In genomic region chr16:52032376-52033330, GRCm38 (mm10) we compare ENCODE assay signal across 8 mouse cellular contexts. TPM values are rescaled to one million over a fixed set of nuclear protein-coding genes. Genes with fewer than 3 reads are reported as not detected.
DNase-seq lines count a peak whose midpoint lies in the region.

No protein-coding gene starts in this region.

- intact Hi-C loops in left cerebral cortex, postnatal 14 days (cut with DNase I) = loop anchor here (5.0 kb wide), 1 partner anchor 715 kb away; no protein-coding TSS in a partner anchor

- peak; percentile 18 for DNase-seq in adrenal gland, postnatal 14 days
- no peak for DNase-seq in adrenal gland, adult 2 months
- peak; percentile 22 for DNase-seq in right cerebral cortex, postnatal 4 days
- no peak for DNase-seq in right cerebral cortex, adult 18-20 months
- peak; percentile 55 for DNase-seq in induced T-regulatory cell, adult 2 months (ENCODE audit: low read depth)
- peak; percentile 65 for DNase-seq in naive thymus-derived CD4-positive, alpha-beta T cell, adult 2 months (ENCODE audit: low read depth)
- DNase-seq in cerebellum, postnatal 36 days = no peak
- DNase-seq in left cerebral cortex, postnatal 14 days (ENCODE audit: low spot score in 2 of 2) = no peak

RNA-seq across cellular contexts. Expression of gene Cblb, which starts 1.6 kb away (rescaled TPM):
- total RNA-seq in adrenal gland, postnatal 14 days (2021) = 32.5 and 41.5 TPM in 2 replicates
- total RNA-seq in adrenal gland, adult 2 months (2021) = 10 to 100 TPM; 26.8 to 39.4 TPM
- 7.8 and 8.3 TPM in 2 replicates for polyA plus RNA-seq in adrenal gland, adult 2 months (2012; rRNA removed)
- total RNA-seq in left cerebral cortex, postnatal 14 days (2021) = 10 to 100 TPM; 20.2 TPM

Comparison
In these comparisons a context has a peak if more than half of its experiments do, and no peak if none do; other contexts are left out.
1. DNase-seq: peak in adrenal gland, postnatal 14 days (single experiment), right cerebral cortex, postnatal 4 days (single experiment), induced T-regulatory cell, adult 2 months (single experiment) and naive thymus-derived CD4-positive, alpha-beta T cell, adult 2 months (single experiment); none in adrenal gland, adult 2 months (single experiment), right cerebral cortex, adult 18-20 months (single experiment), cerebellum, postnatal 36 days (0 of 2) and left cerebral cortex, postnatal 14 days (0 of 2).